Mouse (Mus musculus) CD4-positive, CD25-positive, alpha-beta regulatory T cell, adult 2 months (primary cell): ENCODE measurements at regions not wholly inside any gene's neighbourhood (a gene's known extent, or its start where the extent isn't known, plus 50 kb on each side); places are given as distances from the start of the nearest gene placed in this dataset.

ENCODE experiments used
- DNase-seq: peaks from one replicate; pipeline ENCODE4 v3.0.0-alpha.2; 2012; ENCODE audit warnings: low read depth, low spot score

DNA sequence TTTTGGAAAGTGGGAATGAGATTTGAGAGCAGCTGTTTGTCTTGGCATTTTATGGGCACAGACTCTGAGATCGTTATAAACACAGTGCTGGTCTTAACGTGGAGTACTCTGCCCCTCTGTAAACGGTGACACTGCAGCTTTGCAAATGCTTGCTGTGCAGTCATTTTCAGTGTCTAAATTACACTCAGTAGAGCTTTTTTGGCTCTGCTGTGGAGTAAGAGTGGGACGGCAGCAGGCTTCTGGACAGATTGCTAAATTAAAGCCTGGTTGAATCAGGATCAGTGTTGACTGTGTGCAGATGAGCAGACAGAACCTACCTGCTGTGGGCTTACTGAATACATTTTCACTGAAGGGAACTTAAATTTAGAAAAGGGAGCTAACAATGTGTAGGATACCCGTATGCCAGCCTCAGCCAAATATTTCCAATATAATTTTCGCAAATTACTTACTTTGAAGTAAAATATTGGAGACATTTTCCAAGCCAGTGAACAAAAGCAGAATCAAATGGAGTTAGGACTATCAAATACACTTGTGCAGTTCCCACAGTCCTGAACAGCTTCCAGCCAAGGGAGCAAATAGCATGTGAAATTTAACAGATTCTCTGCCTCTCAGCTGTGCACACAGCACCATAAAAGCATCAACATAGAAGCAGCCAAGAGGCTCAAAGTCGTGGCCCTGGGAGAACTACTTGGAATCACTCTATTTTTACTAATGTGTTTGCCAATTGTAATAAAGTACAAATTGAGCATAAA is 148.1 kb upstream of the Stac start:
- DNase-seq: no peak

DNA sequence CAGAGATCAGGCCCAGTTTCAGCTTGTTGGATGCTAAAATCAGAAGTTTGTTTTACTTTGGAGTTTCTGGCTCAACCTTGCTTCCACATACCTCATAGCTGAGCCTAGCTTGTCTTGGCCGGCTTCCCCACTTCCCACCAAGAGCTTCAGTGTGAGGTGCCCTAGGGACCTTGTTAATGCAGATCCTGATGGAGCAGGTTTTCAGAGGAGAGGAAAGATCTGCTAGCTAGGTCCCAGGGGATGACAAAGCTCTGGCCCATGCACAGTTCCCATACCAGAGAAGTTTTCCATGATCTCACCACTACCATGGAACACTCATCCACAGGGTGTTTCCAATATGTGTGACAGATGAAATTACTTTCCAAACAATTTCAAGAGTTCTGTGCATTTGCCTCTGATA is 131.9 kb upstream of the Stac start:
- no peak for DNase-seq

DNA sequence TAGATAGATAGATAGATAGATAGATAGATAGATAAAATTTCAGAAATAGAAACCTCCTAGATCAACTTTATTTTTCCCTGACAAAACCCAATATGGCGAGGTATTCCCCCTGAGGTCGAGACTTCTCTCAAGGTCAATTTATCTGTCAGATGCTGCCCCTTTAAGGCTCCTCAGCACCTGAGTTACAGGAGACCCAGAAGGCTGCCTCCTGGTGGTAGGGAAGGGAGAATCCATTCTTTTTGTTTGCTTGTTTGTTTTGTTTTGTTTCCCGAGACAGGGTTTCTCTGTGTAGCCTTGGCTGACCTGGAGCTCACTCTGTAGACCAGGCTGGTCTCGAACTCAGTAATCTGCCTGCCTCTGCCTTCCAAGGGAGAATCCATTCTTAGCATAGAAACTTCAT is 127.3 kb upstream of the Stac start:
- DNase-seq: no peak

DNA sequence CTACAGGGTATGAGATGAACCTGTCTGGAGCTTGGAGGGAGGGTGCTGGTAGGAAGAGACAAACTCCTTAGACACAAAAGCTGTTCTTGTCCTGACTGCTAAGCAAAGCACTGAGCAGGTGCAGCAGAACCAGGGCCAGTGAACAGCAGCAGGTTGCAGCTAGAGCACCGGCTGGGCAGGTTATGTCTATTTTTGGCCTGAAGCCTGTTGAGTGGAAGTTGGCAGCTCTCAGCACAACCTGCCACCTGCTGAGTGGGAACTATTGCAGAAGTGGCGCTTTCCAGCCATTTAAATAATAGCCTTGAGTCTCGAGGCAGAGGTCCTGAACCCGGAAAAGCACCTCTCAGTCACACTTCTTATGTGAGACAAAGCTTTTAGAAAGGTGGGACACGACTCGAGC is 114.8 kb upstream of the Stac start:
- DNase-seq: no peak

DNA sequence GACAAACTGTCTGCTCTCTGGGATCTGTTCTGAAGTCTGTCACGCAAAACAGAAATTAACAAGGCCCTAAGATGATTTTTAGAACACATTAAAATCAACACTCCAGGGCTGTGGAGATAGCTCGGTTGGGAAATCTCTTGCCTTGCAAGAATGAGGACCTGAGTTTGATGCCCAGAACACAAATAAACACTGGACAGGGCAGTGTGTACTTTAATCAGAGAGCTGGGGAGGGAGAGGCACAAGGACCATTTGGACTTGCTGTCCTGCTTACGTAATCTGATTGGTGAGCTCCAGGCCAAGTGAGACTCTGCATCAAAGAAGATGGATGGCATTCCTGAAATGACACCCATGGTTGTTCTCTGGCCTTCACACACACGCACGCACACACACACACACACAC is 111.2 kb upstream of the Stac start:
- no peak for DNase-seq

DNA sequence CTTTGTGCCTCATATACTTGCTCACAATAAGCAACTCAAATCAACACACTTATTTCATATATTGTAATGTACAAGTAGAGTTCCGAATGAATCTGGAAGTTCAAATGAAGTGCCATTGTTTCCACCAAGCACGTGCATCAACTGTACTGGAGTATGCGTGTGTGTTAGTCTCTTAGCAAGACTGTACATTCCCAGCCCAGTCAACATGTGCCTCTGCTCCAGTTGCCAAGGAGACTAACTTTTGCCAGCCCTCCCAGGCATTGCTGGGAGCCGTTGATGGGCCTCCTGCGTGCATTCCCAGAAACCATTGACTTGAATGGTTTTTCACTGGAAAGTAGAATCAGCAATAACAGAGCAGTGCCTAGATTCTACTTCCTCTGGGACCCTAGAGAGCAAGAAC is 110.7 kb upstream of the Stac start:
- DNase-seq: no peak

DNA sequence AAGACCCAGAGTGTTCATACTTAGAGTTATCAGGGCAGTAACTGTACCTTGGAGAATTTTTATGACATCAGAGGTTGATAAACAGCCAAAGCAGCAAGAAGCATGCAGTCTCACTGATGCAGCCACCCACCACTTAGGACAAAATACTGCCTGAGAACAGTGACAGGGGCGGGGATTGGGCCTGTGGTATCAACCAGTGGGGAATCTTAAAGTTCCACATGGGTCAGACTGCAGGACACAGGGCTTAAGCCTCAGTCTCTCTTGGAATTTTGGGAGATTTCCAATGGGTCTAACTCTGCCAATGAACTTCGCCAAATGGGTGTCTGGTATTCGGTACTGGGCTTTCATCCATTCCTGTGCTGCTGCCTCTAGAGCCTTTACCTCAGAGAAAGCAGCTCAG is 88.8 kb upstream of the Stac start:
- no peak for DNase-seq

DNA sequence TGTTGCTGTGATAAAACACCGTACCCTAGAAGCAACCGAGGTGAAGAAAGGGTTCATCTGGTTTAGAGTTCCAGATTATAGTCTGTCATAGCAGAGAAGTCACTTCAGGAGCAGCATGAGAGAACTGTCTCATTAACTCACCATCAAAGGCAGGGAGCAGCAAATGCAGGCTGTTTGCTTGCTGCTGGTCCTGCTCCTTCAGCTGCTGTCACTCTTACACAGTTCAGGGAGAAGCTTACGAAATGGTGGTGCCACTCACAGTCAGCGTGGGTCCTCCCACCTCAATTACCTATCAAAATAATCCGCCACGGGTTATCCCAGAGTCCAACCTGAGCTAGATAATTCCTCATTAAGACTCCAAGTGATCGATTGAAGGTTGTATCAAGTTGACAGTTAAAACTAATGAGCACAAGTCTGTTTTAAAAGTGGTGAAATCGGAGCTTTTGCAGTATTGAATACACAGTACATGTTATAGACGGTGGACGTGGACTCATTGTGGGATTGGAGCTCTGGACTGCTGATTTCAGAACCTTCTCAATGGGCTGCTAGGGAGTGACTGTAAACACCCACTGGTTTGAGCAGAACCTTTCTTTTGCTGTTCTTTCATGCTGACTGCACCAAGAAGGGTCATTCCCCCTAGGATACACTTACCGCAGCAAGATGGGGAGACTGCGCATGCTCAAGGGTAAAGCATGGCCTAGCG is 87.4 kb upstream of the Stac start:
- DNase-seq: no peak

DNA sequence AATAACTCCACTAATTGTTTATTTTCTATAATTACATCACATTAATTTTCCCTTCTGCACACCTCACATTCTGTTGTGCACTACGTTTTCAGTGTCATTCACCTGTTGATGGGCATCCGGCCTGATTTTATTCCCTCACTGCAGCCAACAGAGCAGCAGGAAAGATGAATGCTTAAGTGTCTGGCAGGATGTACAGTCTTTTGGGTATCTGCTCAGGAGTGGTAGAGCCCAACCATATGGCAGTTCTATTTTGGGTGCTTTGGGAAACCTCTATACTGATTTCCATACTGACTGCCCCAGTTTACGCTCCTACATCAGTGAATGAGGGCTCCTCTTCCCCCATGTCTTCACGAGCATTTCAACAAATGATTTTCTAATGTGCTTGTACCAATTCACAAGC is 84.1 kb upstream of the Stac start:
- DNase-seq: no peak

DNA sequence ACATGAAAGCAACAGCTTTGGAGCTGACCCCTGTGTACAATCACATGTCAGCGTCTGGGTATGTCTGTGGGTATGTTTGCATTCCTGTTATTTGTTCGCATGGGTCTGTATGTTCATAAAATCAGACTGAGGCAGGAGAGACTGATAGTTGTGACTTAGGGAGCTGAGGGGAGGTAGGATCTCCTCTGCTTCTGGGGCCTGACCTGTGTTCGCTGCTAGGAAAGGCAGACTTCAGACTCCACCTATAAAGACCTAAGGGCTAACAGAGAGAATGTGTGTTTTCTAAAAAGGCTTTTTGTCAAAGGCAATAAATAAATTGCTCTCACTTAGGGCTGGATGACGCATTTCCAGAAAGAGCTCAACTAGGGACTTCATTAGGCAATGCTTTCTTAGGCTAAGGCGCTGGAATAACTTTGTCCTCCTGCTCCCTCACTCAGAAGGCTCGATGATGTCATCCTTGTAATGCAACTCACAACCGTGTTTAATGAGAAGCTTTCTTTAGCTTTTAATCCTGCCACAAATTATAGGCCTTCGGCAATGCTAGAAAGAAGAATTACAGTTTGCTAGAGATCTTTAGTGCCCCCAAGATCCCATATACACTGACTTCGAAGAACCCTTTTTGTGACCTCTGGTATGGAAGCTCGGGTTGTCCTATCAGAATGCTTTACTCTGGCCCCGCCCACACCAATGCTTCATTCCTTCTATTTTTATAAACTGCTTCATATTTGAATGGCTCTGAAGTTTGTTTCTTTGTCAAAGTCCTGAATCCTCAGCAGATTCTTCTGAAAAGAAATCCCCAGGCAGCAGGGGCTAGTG is 72.7 kb upstream of the Stac start:
- DNase-seq: no peak

DNA sequence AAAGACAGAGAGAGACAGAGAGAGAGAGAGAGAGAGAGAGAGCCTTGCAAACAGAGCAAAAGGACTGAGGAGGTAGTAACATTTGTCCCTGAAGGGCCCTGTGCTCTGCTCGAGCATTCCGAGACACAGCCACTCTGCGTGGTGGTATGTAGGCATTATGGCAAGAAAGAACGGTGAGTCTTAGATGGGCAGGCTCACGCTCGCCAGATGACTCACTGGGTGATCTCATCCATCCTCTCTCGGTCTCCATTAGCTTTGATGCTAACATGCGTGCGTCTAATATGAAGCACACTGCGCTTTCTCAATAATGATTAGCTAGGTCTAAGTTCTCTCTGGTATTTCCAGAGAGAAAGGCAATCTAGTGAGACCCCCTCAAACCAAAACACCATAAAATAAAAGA is 65.1 kb upstream of the Stac start:
- no peak for DNase-seq

DNA sequence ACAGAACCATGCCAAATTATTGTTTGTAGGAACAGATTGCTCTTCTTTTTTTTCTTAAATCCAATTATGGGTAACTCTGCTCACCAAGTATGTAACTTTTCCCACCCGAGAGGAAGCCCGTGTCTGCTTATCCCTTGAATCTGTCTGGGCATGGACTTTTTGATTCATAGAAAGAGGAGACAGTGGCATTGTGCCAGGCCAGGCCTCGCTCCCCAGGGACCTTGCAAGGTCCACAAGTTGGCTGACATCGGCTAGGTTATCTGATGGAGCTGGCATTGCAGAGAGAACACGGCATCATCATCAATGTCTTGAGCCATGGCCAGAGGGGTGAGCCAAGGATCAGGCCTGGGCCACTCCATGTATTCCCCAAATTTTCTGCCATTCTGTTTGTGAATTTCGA is 56.0 kb upstream of the Stac start:
- DNase-seq: no peak

DNA sequence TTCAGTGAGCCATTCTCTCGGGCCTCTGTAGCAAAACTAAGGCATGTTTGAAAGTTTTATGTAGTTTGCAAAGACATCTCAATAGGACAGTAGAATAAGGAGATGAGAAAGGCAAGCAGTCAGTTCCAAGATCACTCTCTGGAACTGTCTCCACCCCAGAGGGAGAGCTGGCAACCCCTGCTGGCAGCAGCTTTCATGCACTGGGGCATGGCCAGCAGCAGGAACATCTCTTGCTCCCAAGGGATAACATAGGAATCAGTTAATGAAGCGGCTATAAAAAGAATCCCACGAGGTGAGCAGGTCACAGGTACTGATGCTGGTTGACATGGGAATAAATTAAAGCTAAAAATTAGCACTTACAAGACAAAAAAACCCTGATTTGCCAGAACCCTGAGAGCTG is 55.1 kb upstream of the Stac start:
- no peak for DNase-seq
